ENCODE assay signal across 12 mouse cellular contexts in genomic region chr4:125488796-125489637, GRCm38 (mm10). TPM values are rescaled to one million over a fixed set of nuclear protein-coding genes. Genes with fewer than 3 reads are reported as not detected.
DNase-seq lines count a peak whose midpoint lies in the region; ATAC-seq and TF ChIP-seq lines count a peak whose summit lies in the region.
"Had no signal": no experiment of that assay in that cellular context is flagged by ENCODE, and none has a peak within 500 bp of the region (broad histone marks: within the 10 kb centered on the region; RNA-seq: fewer than 3 reads in every experiment).

No protein-coding gene starts in this region.

- peaks cover 100% of the 10 kb centered on the region for H3K27me3 ChIP-seq in limb, embryonic 13.5 days
- H3K27me3 ChIP-seq in limb, embryonic 10.5 days (ENCODE audit: low read depth, poor library complexity, severe bottlenecking) = peaks cover 100% of the 10 kb centered on the region
- H3K27me3 ChIP-seq in forebrain, embryonic 10.5 days (ENCODE audit: poor library complexity, severe bottlenecking) = peaks cover 100% of the 10 kb centered on the region
- H3K27me3 ChIP-seq in hindbrain, postnatal 0 days (ENCODE audit: insufficient read depth, low read length) = peaks cover 14% of the 10 kb centered on the region
- H3K27me3 ChIP-seq in liver, postnatal 0 days (ENCODE audit: insufficient read depth, low read length) = peaks cover 87% of the 10 kb centered on the region

- ATAC-seq in limb, embryonic 13.5 days (ENCODE audit: low FRiP score, low read depth) = no peak
- ATAC-seq in hindbrain, postnatal 0 days = no peak
- no peak for ATAC-seq in liver, postnatal 0 days
- no peak for ATAC-seq in inflammation-experienced regulatory T-cells, adult 6 months

- WGBS in limb, embryonic 13.5 days = 4% methylated on average over 26 of the region's 26 CpGs
- 3% methylated on average over 26 of the region's 26 CpGs for WGBS in limb, embryonic 10.5 days
- 1% methylated on average over 26 of the region's 26 CpGs for WGBS in forebrain, embryonic 10.5 days
- 7% methylated on average over 26 of the region's 26 CpGs for WGBS in hindbrain, postnatal 0 days
- 26% methylated on average over 26 of the region's 26 CpGs for WGBS in olfactory bulb, adult 2 months
- 4% methylated on average over 26 of the region's 26 CpGs for WGBS in liver, postnatal 0 days (ENCODE audit: insufficient replicate concordance)

- no peaks in the 10 kb centered on the region for H3K36me3 ChIP-seq in limb, embryonic 13.5 days
- H3K36me3 ChIP-seq in limb, embryonic 10.5 days = no peaks in the 10 kb centered on the region
- H3K36me3 ChIP-seq in forebrain, embryonic 10.5 days (replicated peaks) = no peaks in the 10 kb centered on the region
- H3K36me3 ChIP-seq in hindbrain, postnatal 0 days (ENCODE audit: insufficient read depth, low read length) = no peaks in the 10 kb centered on the region
- H3K36me3 ChIP-seq in liver, postnatal 0 days (replicated peaks; ENCODE audit: insufficient read depth, low read length) = no peaks in the 10 kb centered on the region
- H3K36me3 ChIP-seq: limb, embryonic 15.5 days had no signal

- TF ChIP-seq EP300 in liver, postnatal 0 days (IDR thresholded peaks at IDR 0.05; ENCODE audit: low read depth) = no peak

- H3K9me3 ChIP-seq in limb, embryonic 13.5 days = no peaks in the 10 kb centered on the region
- no peaks in the 10 kb centered on the region for H3K9me3 ChIP-seq in limb, embryonic 10.5 days (replicated peaks)
- H3K9me3 ChIP-seq in forebrain, embryonic 10.5 days = no peaks in the 10 kb centered on the region
- H3K9me3 ChIP-seq in hindbrain, postnatal 0 days (ENCODE audit: low read length) = no peaks in the 10 kb centered on the region
- no peaks in the 10 kb centered on the region for H3K9me3 ChIP-seq in liver, postnatal 0 days (ENCODE audit: low read length)
- H3K9me3 ChIP-seq: limb, embryonic 15.5 days had no signal

- TF ChIP-seq CTCF in hindbrain, postnatal 0 days (IDR thresholded peaks at IDR 0.05; ENCODE audit: low read depth) = no peak
- no peak for TF ChIP-seq CTCF in olfactory bulb, adult 2 months (IDR thresholded peaks at IDR 0.05; ENCODE audit: insufficient read depth, low read depth, low read length)
- TF ChIP-seq CTCF in liver, postnatal 0 days (IDR thresholded peaks at IDR 0.05; ENCODE audit: low read depth) = no peak

- H3K4me1 ChIP-seq in limb, embryonic 13.5 days = peaks cover 23% of the 10 kb centered on the region
- H3K4me1 ChIP-seq in limb, embryonic 10.5 days = peaks cover 39% of the 10 kb centered on the region
- H3K4me1 ChIP-seq in forebrain, embryonic 10.5 days = peaks cover 97% of the 10 kb centered on the region
- H3K4me1 ChIP-seq in hindbrain, postnatal 0 days (ENCODE audit: insufficient read depth, low read length) = peaks cover 16% of the 10 kb centered on the region; the same call in 1 of the 2 replicates
- H3K4me1 ChIP-seq in olfactory bulb, adult 2 months (ENCODE audit: control insufficient read depth, insufficient read depth, low read length) = peaks cover 34% of the 10 kb centered on the region
- no peaks in the 10 kb centered on the region for H3K4me1 ChIP-seq in liver, postnatal 0 days (ENCODE audit: insufficient read depth)

- TF ChIP-seq POLR2A in olfactory bulb, adult 2 months (IDR thresholded peaks at IDR 0.05; ENCODE audit: insufficient read depth, low read depth, low read length) = no peak

- no peak overlapping the region for H3K27ac ChIP-seq in limb, embryonic 13.5 days
- no peak overlapping the region for H3K27ac ChIP-seq in limb, embryonic 10.5 days
- H3K27ac ChIP-seq in forebrain, embryonic 10.5 days = no peak overlapping the region
- H3K27ac ChIP-seq in hindbrain, postnatal 0 days = peak overlapping the region; percentile 85
- peak overlapping the region; percentile 74 for H3K27ac ChIP-seq in olfactory bulb, adult 2 months (ENCODE audit: insufficient read depth, low read depth, low read length)
- H3K27ac ChIP-seq in liver, postnatal 0 days (ENCODE audit: low read depth) = no peak overlapping the region
- H3K27ac ChIP-seq: kidney, postnatal 0 days; limb, embryonic 15.5 days; macrophage had no signal

- H3K9ac ChIP-seq in limb, embryonic 13.5 days = no peak overlapping the region
- H3K9ac ChIP-seq in hindbrain, postnatal 0 days (replicated peaks; ENCODE audit: low read length) = peak overlapping the region; percentile 70; the same call in 1 of the 2 replicates
- H3K9ac ChIP-seq in liver, postnatal 0 days (replicated peaks) = no peak overlapping the region
- H3K9ac ChIP-seq: limb, embryonic 15.5 days had no signal

- no peak overlapping the region for H3K4me2 ChIP-seq in limb, embryonic 13.5 days (replicated peaks)
- H3K4me2 ChIP-seq in hindbrain, postnatal 0 days (ENCODE audit: low read depth, low read length) = peak overlapping the region; percentile 66
- H3K4me2 ChIP-seq in liver, postnatal 0 days (ENCODE audit: low read depth, low read length) = no peak overlapping the region

- no peak for DNase-seq in limb, embryonic 10.5 days (ENCODE audit: low spot score)
- DNase-seq in forebrain, embryonic 10.5 days (ENCODE audit: extremely low spot score, low spot score) = peak; percentile 47
- DNase-seq in hindbrain, postnatal 0 days (ENCODE audit: low spot score) = no peak
- no peak for DNase-seq in testis, postnatal 10 days (ENCODE audit: low spot score)
- no peak for DNase-seq in liver, postnatal 0 days
- DNase-seq: cerebellum, adult 18-20 months had no signal

- H3K4me3 ChIP-seq in limb, embryonic 13.5 days = peak overlapping the region; percentile 41; the same call in 1 of the 2 replicates
- H3K4me3 ChIP-seq in limb, embryonic 10.5 days = no peak overlapping the region
- H3K4me3 ChIP-seq in forebrain, embryonic 10.5 days = peak overlapping the region; percentile 53
- peak overlapping the region; percentile 59 for H3K4me3 ChIP-seq in hindbrain, postnatal 0 days (ENCODE audit: low read length)
- H3K4me3 ChIP-seq in olfactory bulb, adult 2 months (ENCODE audit: insufficient read depth, low read depth, low read length) = peak overlapping the region; percentile 54
- H3K4me3 ChIP-seq in liver, postnatal 0 days (ENCODE audit: low read depth, low read length) = no peak overlapping the region

RNA-seq across cellular contexts. Expression of gene Grik3, which starts 1.5 kb away (rescaled TPM):
- polyA plus RNA-seq in limb, embryonic 13.5 days (2015; fragmentation: Nextera tagmentation; extraction: Ambion mirVana) = 0.15 and 0.25 TPM in 2 replicates
- 0.01 TPM in 1 of 2 replicates, not detected in the other for polyA plus RNA-seq in limb, embryonic 10.5 days (2016; fragmentation: Nextera tagmentation; extraction: Ambion mirVana)
- polyA plus RNA-seq in forebrain, embryonic 10.5 days (2016; fragmentation: Nextera tagmentation; extraction: Ambion mirVana) = 0.20 and 0.42 TPM in 2 replicates
- 30.1 and 32.0 TPM in 2 replicates for total RNA-seq in hindbrain, postnatal 0 days (2014; rRNA removed)
- 4.2 TPM in 2 replicates for polyA plus RNA-seq in hindbrain, postnatal 0 days (2015; fragmentation: Nextera tagmentation; extraction: Ambion mirVana)
- 45.0 TPM in 1 of 2 replicates, not detected in the other for polyA plus RNA-seq in olfactory bulb, adult 2 months (2012; ENCODE audit: insufficient read depth, insufficient read length, low replicate concordance, missing spikeins)
- polyA plus RNA-seq in liver, postnatal 0 days (2015; fragmentation: Nextera tagmentation; extraction: Ambion mirVana) = 0.01 TPM in 1 of 2 replicates, not detected in the other
- polyA plus RNA-seq in inflammation-experienced regulatory T-cells, adult 6 months (2017; shearing (Covaris generic)) = not detected
- polyA plus RNA-seq: macrophage had no signal

Comparison
In these comparisons a context has a peak if more than half of its experiments do, and no peak if none do; other contexts are left out.
1. H3K4me3 ChIP-seq: peak in limb, embryonic 13.5 days (single experiment), forebrain, embryonic 10.5 days (single experiment), hindbrain, postnatal 0 days (single experiment) and olfactory bulb, adult 2 months (single experiment); none in limb, embryonic 10.5 days (single experiment) and liver, postnatal 0 days (single experiment).
2. H3K27ac ChIP-seq: peak in hindbrain, postnatal 0 days (single experiment) and olfactory bulb, adult 2 months (single experiment); none in limb, embryonic 13.5 days (single experiment), limb, embryonic 10.5 days (single experiment), forebrain, embryonic 10.5 days (single experiment) and liver, postnatal 0 days (single experiment).